Mouse (Mus musculus) E14TG2a.4 (cell line): ENCODE measurements around the gene 1700028K03Rik.

Experiments
- CTCF ChIP-seq: conservative IDR thresholded peaks from 2 replicates; pipeline ENCODE4 v1.5.1; 2014; ENCODE audit warnings: low read length
- NANOG ChIP-seq: IDR thresholded peaks from 2 replicates; pipeline ENCODE4 v1.6.1; 2014; ENCODE audit warnings: borderline replicate concordance, low read length, mixed read lengths

GRCm38 (mm10) chr5:107521386-107521785 is 13.1 kb upstream of the 1700028K03Rik start:
- TF ChIP-seq CTCF (no peak), NANOG (no peak)
